Mouse (Mus musculus): Measurements from ENCODE around the gene Tmem160. TPM values are rescaled to one million over a fixed set of nuclear protein-coding genes. Genes with fewer than 3 reads are reported as not detected.

Tmem160 gene
- total RNA-seq, 2 experiments from 2014 or later = 43.9 to 46.8 TPM

DNA sequence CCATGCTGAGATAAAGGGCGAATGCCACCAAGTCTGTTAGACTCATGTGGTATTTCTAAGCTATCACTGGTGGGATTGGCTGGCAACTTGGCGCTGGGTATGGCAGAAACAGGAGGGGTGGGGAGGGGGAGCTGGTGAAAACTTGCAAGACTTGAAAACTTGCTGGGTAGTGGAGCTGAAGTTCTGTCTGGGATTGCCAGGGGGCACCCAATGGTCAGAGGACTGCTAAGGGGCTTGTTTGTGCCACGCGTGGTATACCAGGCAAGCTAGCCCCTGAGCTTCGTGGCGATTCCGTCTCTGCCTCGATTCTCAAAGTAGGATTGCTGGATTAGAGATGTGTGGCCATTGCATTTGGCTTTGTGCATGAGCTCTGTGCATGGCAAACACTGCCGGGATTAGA is 37.4 kb downstream of the Tmem160 start:
- DNase-seq = peak; percentile 49

DNA sequence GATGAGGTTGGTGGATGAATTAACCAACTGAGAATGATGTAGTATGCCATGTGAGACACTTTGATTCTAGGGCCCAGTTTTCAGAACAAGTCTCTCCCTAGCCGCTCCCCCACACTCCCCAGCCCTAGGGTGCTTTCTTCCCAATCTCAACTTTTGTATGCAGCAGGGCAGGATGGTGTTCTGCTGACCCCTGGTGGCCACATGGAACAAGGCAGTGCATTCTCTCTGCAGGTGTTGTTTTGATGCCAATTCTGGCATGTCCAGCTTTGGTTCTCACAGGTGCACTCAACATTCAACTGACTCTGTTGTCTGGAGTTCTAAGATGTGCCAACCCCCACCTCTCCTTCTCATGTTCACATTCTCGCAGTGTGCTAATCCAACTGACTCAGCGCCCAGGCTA is 39.2 kb downstream of the Tmem160 start:
- DNase-seq = peak; percentile 79

DNA sequence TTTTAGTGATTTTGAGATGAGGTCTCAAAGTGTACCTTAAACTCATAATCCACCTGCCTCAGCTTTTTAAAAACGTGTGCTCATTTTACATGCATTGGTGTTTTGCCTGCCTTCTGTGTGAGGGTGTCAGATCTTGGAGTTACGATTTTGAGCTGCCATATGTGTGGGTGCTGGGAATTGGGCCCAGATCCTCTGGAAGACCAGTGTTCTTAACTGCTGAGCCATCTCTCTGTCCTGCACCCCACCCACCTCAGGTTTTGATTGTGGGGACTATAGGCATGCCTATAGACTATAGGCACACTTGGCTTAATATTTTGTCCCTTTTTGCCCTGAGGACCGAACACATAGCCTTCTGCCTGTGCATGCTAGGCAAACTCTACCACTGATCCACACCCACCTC is 39.6 kb downstream of the Tmem160 start:
- no peak for DNase-seq

DNA sequence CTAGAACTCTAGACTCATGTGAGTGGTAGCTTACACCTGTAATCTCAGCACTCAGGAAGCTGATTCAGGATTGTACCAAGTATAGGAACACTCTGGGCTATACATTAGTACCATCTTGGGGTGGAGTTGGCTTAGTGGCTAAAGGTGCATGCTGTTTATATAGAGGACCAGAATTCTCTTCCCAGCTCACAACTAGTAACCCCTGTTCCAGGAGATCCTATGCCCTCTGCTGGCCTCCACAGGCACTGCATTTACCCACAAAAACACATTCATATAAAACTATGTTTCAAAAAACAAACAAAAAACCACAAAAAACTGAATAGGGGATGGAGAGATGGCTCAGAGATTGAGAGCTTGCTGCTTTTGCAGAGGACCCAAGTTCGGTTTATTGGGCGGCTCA is 40.8 kb downstream of the Tmem160 start:
- DNase-seq = peak; percentile 69

DNA sequence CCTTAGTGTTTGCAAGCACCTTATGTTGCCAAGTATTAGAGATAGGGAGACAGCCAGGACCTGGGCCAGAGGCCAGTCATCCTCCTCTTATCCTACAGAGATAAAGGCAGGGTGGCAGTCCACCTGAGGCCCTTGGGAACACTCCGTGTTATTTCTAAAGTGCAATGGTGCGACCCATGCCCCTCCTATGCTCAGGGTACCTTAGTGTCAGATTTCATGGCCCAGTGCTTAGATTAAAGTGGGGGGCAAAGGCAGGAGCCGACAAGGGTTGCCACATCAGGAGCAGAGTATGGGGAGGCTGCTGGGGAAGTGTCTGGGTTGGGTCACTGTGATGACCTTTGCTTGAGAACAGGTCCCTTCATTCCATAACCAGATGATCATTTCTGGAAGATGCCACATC is 43.7 kb downstream of the Tmem160 start:
- no peak for DNase-seq

DNA sequence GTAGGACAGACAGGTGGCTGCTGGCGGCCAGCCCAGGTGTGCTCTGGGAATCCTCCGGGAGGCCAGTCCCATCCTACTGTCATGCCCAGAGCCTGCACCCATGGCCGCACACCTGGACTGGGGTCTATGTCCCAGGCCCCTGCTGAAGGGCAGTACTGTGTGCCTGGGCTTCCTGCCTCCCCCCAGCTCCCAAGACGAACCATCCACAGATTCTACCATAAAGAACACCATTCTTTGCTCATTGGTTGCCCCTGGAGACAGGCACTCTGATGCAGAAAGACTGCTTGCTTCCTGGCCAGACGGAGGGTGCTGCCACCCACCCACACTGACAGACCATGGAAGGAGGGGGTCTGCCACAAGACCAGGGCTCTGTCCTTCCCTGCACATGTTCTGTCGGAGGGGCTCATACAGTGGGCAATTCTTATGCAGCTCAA is 47.1 kb downstream of the Tmem160 start:
- DNase-seq = no peak

DNA sequence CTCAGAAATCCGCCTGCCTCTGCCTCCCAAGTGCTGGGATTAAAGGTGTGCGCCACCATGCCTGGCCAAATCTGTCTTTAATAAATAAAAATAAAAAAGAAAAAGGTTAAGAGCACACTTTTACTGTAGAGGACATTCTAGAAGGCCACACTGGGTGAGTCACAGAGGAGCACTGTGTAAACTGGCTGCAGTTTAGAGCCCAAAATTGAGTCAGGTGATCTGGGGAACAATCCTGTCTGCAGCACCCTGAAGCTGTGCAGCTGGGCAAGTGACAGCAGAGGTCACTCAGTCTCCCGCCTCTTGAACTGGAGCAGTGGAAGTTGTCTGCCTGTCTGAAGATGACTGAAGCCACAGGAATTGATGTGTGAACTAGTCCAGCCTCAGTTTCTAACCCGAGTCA is 49.0 kb downstream of the Tmem160 start:
- no peak for DNase-seq

DNA sequence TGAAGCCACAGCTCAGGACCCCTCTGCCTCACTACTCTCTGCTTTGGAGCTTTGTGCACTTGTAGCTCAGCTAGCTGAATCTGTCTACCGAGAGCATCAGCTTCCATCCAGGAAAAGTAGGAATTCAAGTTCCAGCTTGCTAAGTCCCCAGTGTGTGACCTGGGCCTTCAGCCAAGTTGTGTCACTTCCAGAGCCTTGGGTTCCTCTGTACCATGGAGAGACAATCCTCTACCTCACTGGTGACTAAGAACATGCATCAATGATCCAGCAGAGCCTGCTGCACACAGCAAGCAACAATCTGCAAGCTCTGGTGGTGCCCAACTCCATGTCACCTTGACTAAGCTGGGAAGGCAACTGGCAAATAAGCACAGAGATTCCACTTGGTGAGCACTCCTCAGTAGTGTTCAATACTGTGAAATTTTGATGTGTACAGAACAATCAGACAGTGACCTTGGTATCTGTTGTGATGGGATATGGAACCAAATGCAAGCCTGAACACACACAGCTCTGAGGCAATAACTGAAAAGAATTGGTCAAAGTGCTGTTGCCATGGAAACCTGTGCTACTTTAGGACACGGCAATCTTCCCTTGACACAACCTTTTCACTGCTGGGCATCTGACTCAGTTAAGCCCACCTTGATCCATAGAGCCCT is 52.1 kb downstream of the Tmem160 start:
- DNase-seq = peak; percentile 71

Other genes with a start within 250 kb of the Tmem160 start
- gene Dhx34, start 230.7 kb upstream of the Tmem160 start, total RNA-seq (2021) = 10 to 100 TPM; 10.4 to 14.9 TPM
- gene C5ar2, start 208.6 kb upstream of the Tmem160 start, total RNA-seq (2021) = under 1 TPM; 0.36 to 0.67 TPM
- gene C5ar1, start 193.2 kb upstream of the Tmem160 start, total RNA-seq (2021) = 1 to 10 TPM; 2.7 to 3.9 TPM
- gene Inafm1, start 179.2 kb upstream of the Tmem160 start, total RNA-seq (2021) = 10 to 100 TPM; 20.4 to 24.2 TPM
- gene Ccdc9, start 166.0 kb upstream of the Tmem160 start, total RNA-seq (2021) = 10 to 100 TPM; 54.7 to 67.5 TPM
- 10 to 100 TPM in 1 of 2 experiments, 1 to 10 TPM in 1; 7.9 to 13.9 TPM for gene Bbc3, start 144.4 kb upstream of the Tmem160 start, total RNA-seq (2021)
- 10 to 100 TPM; 60.8 to 64.0 TPM for gene Sae1, start 65.0 kb upstream of the Tmem160 start, total RNA-seq (2021)
- 10 to 100 TPM; 44.0 to 54.3 TPM for gene Zc3h4, start 51.9 kb upstream of the Tmem160 start, total RNA-seq (2021)
- gene Npas1, start 24.9 kb downstream of the Tmem160 start, total RNA-seq (2021) = not detected
- 10 to 100 TPM; 49.3 to 56.1 TPM for gene Arhgap35, start 162.2 kb downstream of the Tmem160 start, total RNA-seq (2021)
- gene Ceacam15, start 222.9 kb downstream of the Tmem160 start, total RNA-seq (2021) = not detected